Mouse (Mus musculus) heart, embryonic 15.5 days (tissue): ENCODE measurements around the gene Abhd6. TPM values are rescaled to one million over a fixed set of nuclear protein-coding genes. Genes with fewer than 3 reads are reported as not detected.

Source experiments
- ATAC-seq: fragments of 200-750 bp; cut with Nextera tagmentation; replicated peaks from 2 replicates; pipeline ENCODE4 v1.8.0; 2017; ENCODE audit warnings: low read depth, moderate TSS enrichment; ENCODE audit not compliant: insufficient number of reproducible peaks, insufficient read depth, low FRiP score
- H3K27ac ChIP-seq: fragments of 300-500 bp; sonication (generic); 2 replicates; pipeline ENCODE4 v1.5.1; 2015; ENCODE audit warnings: mild to moderate bottlenecking, inconsistent platforms
- H3K27me3 ChIP-seq: fragments of 300-500 bp; sonication (generic); 2 replicates; pipeline ENCODE4 v1.6.1; 2015; ENCODE audit warnings: inconsistent platforms
- H3K36me3 ChIP-seq: fragments of 300-500 bp; sonication (generic); 2 replicates; pipeline ENCODE4 v1.6.1; 2015; ENCODE audit warnings: mild to moderate bottlenecking, inconsistent platforms
- H3K4me1 ChIP-seq: fragments of 300-500 bp; sonication (generic); replicated peaks from 2 replicates; pipeline ENCODE4 v1.6.1; 2015; ENCODE audit warnings: inconsistent platforms
- H3K4me2 ChIP-seq: fragments of 300-500 bp; sonication (generic); 2 replicates; pipeline ENCODE4 v1.6.1; 2015; ENCODE audit warnings: inconsistent platforms, mild to moderate bottlenecking, moderate library complexity
- H3K4me3 ChIP-seq: fragments of 300-500 bp; sonication (generic); 2 replicates; pipeline ENCODE4 v1.5.1; 2015; ENCODE audit warnings: mild to moderate bottlenecking, inconsistent platforms
- H3K9ac ChIP-seq: fragments of 300-500 bp; sonication (generic); 2 replicates; pipeline ENCODE4 v1.6.1; 2015; ENCODE audit warnings: mild to moderate bottlenecking, inconsistent platforms
- H3K9me3 ChIP-seq: fragments of 300-500 bp; sonication (generic); replicated peaks from 2 replicates; pipeline ENCODE4 v1.6.1; 2016; ENCODE audit warnings: inconsistent platforms
- WGBS: fragments of 180-500 bp; shearing (Covaris S2); methylation state at CpG from one replicate; pipeline ENCODE4 v1.1.7; 2015; ENCODE audit warnings: mixed read lengths; 5-methylcytosine and 5-hydroxymethylcytosine counted together
- polyA plus RNA-seq: library from polyadenylated mRNA; unstranded; fragments of >200 nt; fragmentation: Nextera tagmentation; extraction: Ambion mirVana; gene quantifications from 2 replicates; pipeline ENCODE4 v1.2.1, GENCODE M21; 2015

Gene Abhd6
- polyA plus RNA-seq, 1 experiment from 2014 or later = 9.9 TPM

- Histone ChIP-seq H3K4me1 (no peaks in the 10 kb centered on the region), H3K36me3 (no peaks in the 10 kb centered on the region), H3K27ac (no peak overlapping the region), H3K9me3 (no peaks in the 10 kb centered on the region), H3K27me3 (no peaks in the 10 kb centered on the region), H3K9ac (no peak overlapping the region), H3K4me3 (no peak overlapping the region), H3K4me2 (no peak overlapping the region)
- no peak for ATAC-seq
- 89% methylated on average over 6 of the region's 6 CpGs for WGBS
Measured at GRCm38 (mm10) chr14:8015756-8016155, 13.1 kb downstream of the Abhd6 start.

GRCm38 (mm10) chr14:8016276-8016675 lies 13.6 kb downstream of the Abhd6 start:
- Histone ChIP-seq H3K9me3 (no peaks in the 10 kb centered on the region), H3K4me2 (no peak overlapping the region), H3K4me1 (no peaks in the 10 kb centered on the region), H3K4me3 (no peak overlapping the region), H3K27ac (no peak overlapping the region), H3K27me3 (no peaks in the 10 kb centered on the region), H3K36me3 (no peaks in the 10 kb centered on the region), H3K9ac (no peak overlapping the region)
- WGBS = 76% methylated on average over 6 of the region's 6 CpGs
- ATAC-seq = no peak

GRCm38 (mm10) chr14:8016951-8017350 lies 14.2 kb downstream of the Abhd6 start:
- Histone ChIP-seq H3K4me2 (no peak overlapping the region), H3K27me3 (no peaks in the 10 kb centered on the region), H3K9me3 (no peaks in the 10 kb centered on the region), H3K36me3 (no peaks in the 10 kb centered on the region), H3K9ac (no peak overlapping the region), H3K27ac (no peak overlapping the region), H3K4me3 (no peak overlapping the region), H3K4me1 (no peaks in the 10 kb centered on the region)
- no peak for ATAC-seq
- WGBS = 63% methylated on average over 1 of the region's 1 CpGs

GRCm38 (mm10) chr14:8020011-8020410 lies 17.3 kb downstream of the Abhd6 start:
- Histone ChIP-seq H3K27ac (no peak overlapping the region), H3K27me3 (no peaks in the 10 kb centered on the region), H3K9me3 (no peaks in the 10 kb centered on the region), H3K9ac (no peak overlapping the region), H3K4me3 (no peak overlapping the region), H3K4me1 (0 out of 2 replicates have a peak, but pooled peaks cover 4% of the 10 kb centered on the region), H3K36me3 (no peaks in the 10 kb centered on the region), H3K4me2 (no peak overlapping the region)
- 97% methylated on average over 1 of the region's 1 CpGs for WGBS
- ATAC-seq = no peak

- 0 out of 2 replicates have a peak, but pooled peaks cover 4% of the 10 kb centered on the region for H3K4me1 ChIP-seq
- no peaks in the 10 kb centered on the region for H3K9me3 ChIP-seq
- H3K36me3 ChIP-seq = no peaks in the 10 kb centered on the region
- H3K4me3 ChIP-seq = no peak overlapping the region
- ATAC-seq = no peak
- H3K27me3 ChIP-seq = no peaks in the 10 kb centered on the region
- no peak overlapping the region for H3K9ac ChIP-seq
- 86% methylated on average over 7 of the region's 7 CpGs for WGBS
- no peak overlapping the region for H3K4me2 ChIP-seq
- H3K27ac ChIP-seq = no peak overlapping the region
Measured at GRCm38 (mm10) chr14:8020546-8020945, 17.8 kb downstream of the Abhd6 start.

- Histone ChIP-seq H3K9me3 (no peaks in the 10 kb centered on the region), H3K27ac (no peak overlapping the region), H3K4me3 (no peak overlapping the region), H3K9ac (no peak overlapping the region), H3K4me1 (0 out of 2 replicates have a peak, but pooled peaks cover 4% of the 10 kb centered on the region), H3K36me3 (no peaks in the 10 kb centered on the region), H3K27me3 (no peaks in the 10 kb centered on the region), H3K4me2 (no peak overlapping the region)
- WGBS = 48% methylated on average over 6 of the region's 6 CpGs
- no peak for ATAC-seq
Measured at GRCm38 (mm10) chr14:8024469-8024868, 21.8 kb downstream of the Abhd6 start.

GRCm38 (mm10) chr14:8024936-8025335 lies 22.2 kb downstream of the Abhd6 start:
- 0 out of 2 replicates have a peak, but pooled peaks cover 4% of the 10 kb centered on the region for H3K4me1 ChIP-seq
- H3K27me3 ChIP-seq = no peaks in the 10 kb centered on the region
- H3K36me3 ChIP-seq = no peaks in the 10 kb centered on the region
- 91% methylated on average over 10 of the region's 10 CpGs for WGBS
- no peak overlapping the region for H3K9ac ChIP-seq
- H3K27ac ChIP-seq = no peak overlapping the region
- ATAC-seq = no peak
- H3K4me2 ChIP-seq = no peak overlapping the region
- no peak overlapping the region for H3K4me3 ChIP-seq
- no peaks in the 10 kb centered on the region for H3K9me3 ChIP-seq

- H3K9ac ChIP-seq = no peak overlapping the region
- ATAC-seq = no peak
- no peaks in the 10 kb centered on the region for H3K27me3 ChIP-seq
- H3K27ac ChIP-seq = no peak overlapping the region
- WGBS = 69% methylated on average over 10 of the region's 10 CpGs
- H3K36me3 ChIP-seq = no peaks in the 10 kb centered on the region
- no peak overlapping the region for H3K4me3 ChIP-seq
- H3K9me3 ChIP-seq = no peaks in the 10 kb centered on the region
- H3K4me2 ChIP-seq = no peak overlapping the region
- peaks cover 7% of the 10 kb centered on the region for H3K4me1 ChIP-seq
Measured at GRCm38 (mm10) chr14:8026769-8027531, 24.2 kb downstream of the Abhd6 start.

GRCm38 (mm10) chr14:8028086-8028485 lies 25.4 kb downstream of the Abhd6 start:
- Histone ChIP-seq H3K4me3 (no peak overlapping the region), H3K9me3 (no peaks in the 10 kb centered on the region), H3K27me3 (no peaks in the 10 kb centered on the region), H3K36me3 (no peaks in the 10 kb centered on the region), H3K9ac (no peak overlapping the region), H3K4me1 (peaks cover 7% of the 10 kb centered on the region), H3K27ac (no peak overlapping the region), H3K4me2 (no peak overlapping the region)
- ATAC-seq = no peak
- WGBS = 75% methylated on average over 5 of the region's 5 CpGs

GRCm38 (mm10) chr14:8029752-8030151 lies 27.1 kb downstream of the Abhd6 start:
- Histone ChIP-seq H3K9ac (no peak overlapping the region), H3K4me2 (no peak overlapping the region), H3K4me1 (peaks cover 4% of the 10 kb centered on the region), H3K36me3 (no peaks in the 10 kb centered on the region), H3K27me3 (no peaks in the 10 kb centered on the region), H3K4me3 (no peak overlapping the region), H3K9me3 (no peaks in the 10 kb centered on the region), H3K27ac (no peak overlapping the region; the same call in 1 of the 2 replicates)
- 88% methylated on average over 1 of the region's 1 CpGs for WGBS
- no peak for ATAC-seq

- 48% methylated on average over 4 of the region's 4 CpGs for WGBS
- Histone ChIP-seq H3K36me3 (no peaks in the 10 kb centered on the region), H3K27me3 (no peaks in the 10 kb centered on the region), H3K9me3 (no peaks in the 10 kb centered on the region), H3K4me3 (no peak overlapping the region), H3K27ac (peak overlapping the region; percentile 13), H3K4me2 (no peak overlapping the region), H3K9ac (no peak overlapping the region), H3K4me1 (peaks cover 4% of the 10 kb centered on the region)
- ATAC-seq = peak; percentile 67; the same call in 1 of the 2 replicates
Measured at GRCm38 (mm10) chr14:8030535-8030934, 27.8 kb downstream of the Abhd6 start.
